Mouse (Mus musculus) forebrain, postnatal 0 days (tissue): ENCODE measurements around the gene Best2. TPM values are rescaled to one million over a fixed set of nuclear protein-coding genes. Genes with fewer than 3 reads are reported as not detected.
A peak's percentile ranks its signal among the peaks of the same experiment; 100 is the strongest.

ENCODE experiments used
- ATAC-seq: fragments of 200-750 bp; cut with Nextera tagmentation; 2 replicates; pipeline ENCODE4 v1.8.0; 2017; ENCODE audit warnings: mild to moderate bottlenecking, moderate library complexity
- DNase-seq: peaks from one replicate; pipeline ENCODE4 v3.0.0-alpha.2; 2015
- H3K27ac ChIP-seq: fragments of 300-500 bp; sonication (generic); 2 replicates; pipeline ENCODE4 v1.5.1; 2014; ENCODE audit warnings: low read depth, mild to moderate bottlenecking, antibody characterized with exemption, low read length, moderate library complexity, mixed read lengths
- H3K27me3 ChIP-seq: fragments of 300-500 bp; sonication (generic); 2 replicates; pipeline ENCODE4 v1.6.1; 2014; ENCODE audit warnings: mild to moderate bottlenecking, low read length, mixed read lengths; ENCODE audit not compliant: insufficient read depth
- H3K36me3 ChIP-seq: fragments of 300-500 bp; sonication (generic); 2 replicates; pipeline ENCODE4 v1.6.1; 2014; ENCODE audit warnings: mild to moderate bottlenecking, moderate library complexity; ENCODE audit not compliant: insufficient read depth
- H3K4me1 ChIP-seq: fragments of 300-500 bp; sonication (generic); 2 replicates; pipeline ENCODE4 v1.6.1; 2014; ENCODE audit warnings: antibody characterized with exemption; ENCODE audit not compliant: insufficient read depth
- H3K4me2 ChIP-seq: fragments of 300-500 bp; sonication (generic); 2 replicates; pipeline ENCODE4 v1.6.1; 2014; ENCODE audit warnings: low read depth, mild to moderate bottlenecking, moderate library complexity
- H3K4me3 ChIP-seq: fragments of 300-500 bp; sonication (generic); 2 replicates; pipeline ENCODE4 v1.5.1; 2014; ENCODE audit warnings: low read depth, low read length, mixed read lengths
- H3K9ac ChIP-seq: fragments of 300-500 bp; sonication (generic); 2 replicates; pipeline ENCODE4 v1.6.1; 2014; ENCODE audit warnings: mild to moderate bottlenecking
- H3K9me3 ChIP-seq: fragments of 300-500 bp; sonication (generic); 2 replicates; pipeline ENCODE4 v1.6.1; 2016; ENCODE audit warnings: low read length
- CTCF ChIP-seq: sonication (generic); IDR thresholded peaks from 2 replicates; pipeline ENCODE4 v1.5.1; 2016; ENCODE audit warnings: antibody characterized with exemption, control low read depth, low read depth
- WGBS: fragments of 180-500 bp; shearing (Covaris S2); extraction: QIAGEN DNeasy Blood & Tissue Kit; methylation state at CpG from one replicate; pipeline ENCODE4 v1.1.7; 2014; 5-methylcytosine and 5-hydroxymethylcytosine counted together
- microRNA-seq, 2 experiments: library from miRNA; unstranded; fragments of <30 nt; microRNA quantifications; one replicate each; pipeline ENCODE4; 2016
- polyA plus RNA-seq: library from polyadenylated mRNA; unstranded; fragments of >200 nt; fragmentation: Nextera tagmentation; extraction: Ambion mirVana; gene quantifications from 2 replicates; pipeline ENCODE4 v1.2.1, GENCODE M21; 2015
- total RNA-seq: library from RNA; depleted of rRNA; stranded (reverse); fragments of >200 nt; gene quantifications from 2 replicates; pipeline ENCODE4 v1.2.3, GENCODE M21; 2014; rRNA removed

Best2 gene
- total and polyA plus RNA-seq, 2 experiments from 2014 or later: 0.15 TPM; not detected in 1

GRCm38 (mm10) chr8:84967532-84968304, 46.6 kb downstream of the Best2 start:
- WGBS: 87% methylated on average over 13 of the region's 13 CpGs
- H3K4me2 ChIP-seq: no peak overlapping the region
- no peak overlapping the region for H3K9ac ChIP-seq
- no peak overlapping the region for H3K27ac ChIP-seq
- no peaks in the 10 kb centered on the region for H3K9me3 ChIP-seq
- TF ChIP-seq CTCF: no peak
- no peak for DNase-seq
- H3K4me1 ChIP-seq: peaks cover 16% of the 10 kb centered on the region
- no peak for ATAC-seq
- H3K27me3 ChIP-seq: no peaks in the 10 kb centered on the region
- H3K36me3 ChIP-seq: peaks cover 17% of the 10 kb centered on the region; the same call in 1 of the 2 replicates
- no peak overlapping the region for H3K4me3 ChIP-seq

GRCm38 (mm10) chr8:84966603-84967002, 47.7 kb downstream of the Best2 start:
- Histone ChIP-seq H3K9me3 (no peaks in the 10 kb centered on the region), H3K27me3 (no peaks in the 10 kb centered on the region), H3K36me3 (peaks cover 8% of the 10 kb centered on the region; the same call in 1 of the 2 replicates), H3K4me1 (peaks cover 16% of the 10 kb centered on the region), H3K9ac (no peak overlapping the region), H3K27ac (no peak overlapping the region), H3K4me2 (no peak overlapping the region), H3K4me3 (no peak overlapping the region)
- no peak for TF ChIP-seq CTCF
- no peak for DNase-seq
- 71% methylated on average over 3 of the region's 3 CpGs for WGBS
- no peak for ATAC-seq

GRCm38 (mm10) chr8:84965731-84966291, 48.5 kb downstream of the Best2 start:
- Histone ChIP-seq H3K27ac (0 out of 2 replicates have a peak overlapping the region, but pooled peaks have one; percentile 29), H3K9me3 (no peaks in the 10 kb centered on the region), H3K27me3 (no peaks in the 10 kb centered on the region), H3K4me3 (peak overlapping the region; percentile 62), H3K4me2 (peak overlapping the region; percentile 93), H3K36me3 (0 out of 2 replicates have a peak, but pooled peaks cover 2% of the 10 kb centered on the region), H3K9ac (peak overlapping the region; percentile 64), H3K4me1 (peaks cover 10% of the 10 kb centered on the region)
- peak; percentile 91 for ATAC-seq
- no peak for TF ChIP-seq CTCF
- WGBS: 1% methylated on average over 41 of the region's 41 CpGs
- peak; percentile 97 for DNase-seq

GRCm38 (mm10) chr8:84963952-84964351, 50.4 kb downstream of the Best2 start:
- ATAC-seq: no peak
- WGBS: 86% methylated on average over 4 of the region's 4 CpGs
- peaks cover 7% of the 10 kb centered on the region; the same call in 1 of the 2 replicates for H3K4me1 ChIP-seq

GRCm38 (mm10) chr8:84959811-84960210, 54.5 kb downstream of the Best2 start:
- 89% methylated on average over 7 of the region's 7 CpGs for WGBS
- ATAC-seq: no peak
- no peaks in the 10 kb centered on the region for H3K9me3 ChIP-seq
- no peak overlapping the region for H3K9ac ChIP-seq
- no peaks in the 10 kb centered on the region for H3K27me3 ChIP-seq
- no peak for TF ChIP-seq CTCF
- H3K36me3 ChIP-seq: peaks cover 24% of the 10 kb centered on the region
- no peak overlapping the region for H3K27ac ChIP-seq
- peaks cover under 1% of the 10 kb centered on the region; the same call in 1 of the 2 replicates for H3K4me1 ChIP-seq
- no peak overlapping the region for H3K4me2 ChIP-seq
- no peak overlapping the region for H3K4me3 ChIP-seq
- no peak for DNase-seq

More at GRCm38 (mm10) chr8:84963952-84964351, 50.4 kb downstream of the Best2 start:
- Histone ChIP-seq H3K9ac (no peak overlapping the region), H3K36me3 (peaks cover 6% of the 10 kb centered on the region; the same call in 1 of the 2 replicates), H3K4me2 (no peak overlapping the region), H3K27me3 (no peaks in the 10 kb centered on the region), H3K4me3 (no peak overlapping the region), H3K27ac (no peak overlapping the region), H3K9me3 (no peaks in the 10 kb centered on the region)
- DNase-seq: no peak
- TF ChIP-seq CTCF: 0 out of 2 replicates have a peak, but pooled peaks have one; percentile 20

Small RNAs within 50 kb of the gene (microRNA-seq; reads per million reads assigned to microRNA genes)
- 2.3 to 3.5 reads per million in 2 experiments for gene Mir7070

Other genes starting within 250 kb of the Best2 start
- gene Nfix, start 214.2 kb downstream of the Best2 start, total RNA-seq: 111 and 116 TPM in 2 replicates
- gene Nfix, start 214.2 kb downstream of the Best2 start, polyA plus RNA-seq: 347 and 376 TPM in 2 replicates
- gene Dand5, start 191.7 kb downstream of the Best2 start, total RNA-seq: 4.7 and 6.9 TPM in 2 replicates
- gene Dand5, start 191.7 kb downstream of the Best2 start, polyA plus RNA-seq: 8.2 and 10.0 TPM in 2 replicates
- gene Gadd45gip1, start 183.0 kb downstream of the Best2 start, total RNA-seq: 24.7 and 28.7 TPM in 2 replicates
- 36.7 and 40.8 TPM in 2 replicates for gene Gadd45gip1, start 183.0 kb downstream of the Best2 start, polyA plus RNA-seq
- 32.2 and 55.3 TPM in 2 replicates for gene Rad23a, start 173.9 kb downstream of the Best2 start, total RNA-seq
- 63.5 and 77.4 TPM in 2 replicates for gene Rad23a, start 173.9 kb downstream of the Best2 start, polyA plus RNA-seq
- gene Calr, start 167.6 kb downstream of the Best2 start, total RNA-seq: 470 and 505 TPM in 2 replicates
- 354 and 405 TPM in 2 replicates for gene Calr, start 167.6 kb downstream of the Best2 start, polyA plus RNA-seq
- 77.1 and 91.2 TPM in 2 replicates for gene Farsa, start 157.5 kb downstream of the Best2 start, total RNA-seq
- 100 and 103 TPM in 2 replicates for gene Farsa, start 157.5 kb downstream of the Best2 start, polyA plus RNA-seq
- gene Syce2, start 142.4 kb downstream of the Best2 start, total RNA-seq: 27.5 and 32.2 TPM in 2 replicates
- gene Syce2, start 142.4 kb downstream of the Best2 start, polyA plus RNA-seq: 77.9 and 78.2 TPM in 2 replicates
- 28.9 and 31.5 TPM in 2 replicates for gene Gcdh, start 120.6 kb downstream of the Best2 start, total RNA-seq
- 21.3 and 27.5 TPM in 2 replicates for gene Gcdh, start 120.6 kb downstream of the Best2 start, polyA plus RNA-seq
- gene Klf1, start 112.6 kb downstream of the Best2 start, total RNA-seq: 0.46 TPM in 1 of 2 replicates, not detected in the other
- gene Klf1, start 112.6 kb downstream of the Best2 start, polyA plus RNA-seq: 0.50 and 0.77 TPM in 2 replicates
- gene Dnase2a, start 106.0 kb downstream of the Best2 start, total RNA-seq: 3.6 and 3.7 TPM in 2 replicates
- 6.3 and 7.1 TPM in 2 replicates for gene Dnase2a, start 106.0 kb downstream of the Best2 start, polyA plus RNA-seq
- 39.7 and 57.7 TPM in 2 replicates for gene Mast1, start 77.2 kb downstream of the Best2 start, total RNA-seq
- gene Mast1, start 77.2 kb downstream of the Best2 start, polyA plus RNA-seq: 44.2 and 63.8 TPM in 2 replicates
- 4.8 and 10.4 TPM in 2 replicates for gene Rtbdn, start 67.5 kb downstream of the Best2 start, total RNA-seq
- gene Rtbdn, start 67.5 kb downstream of the Best2 start, polyA plus RNA-seq: 1.7 and 3.5 TPM in 2 replicates
- not detected in 2 replicates for gene Gm49661, start 45.1 kb downstream of the Best2 start, total RNA-seq
- not detected in 2 replicates for gene Gm49661, start 45.1 kb downstream of the Best2 start, polyA plus RNA-seq
- 814 and 983 TPM in 2 replicates for gene Prdx2, start 44.9 kb downstream of the Best2 start, total RNA-seq
- gene Prdx2, start 44.9 kb downstream of the Best2 start, polyA plus RNA-seq: 974 and 1,110 TPM in 2 replicates
- 39.8 and 42.7 TPM in 2 replicates for gene Rnaseh2a, start 44.8 kb downstream of the Best2 start, total RNA-seq
- gene Rnaseh2a, start 44.8 kb downstream of the Best2 start, polyA plus RNA-seq: 52.2 and 56.3 TPM in 2 replicates
- gene Junb, start 35.8 kb downstream of the Best2 start, total RNA-seq: 21.9 and 22.2 TPM in 2 replicates
- 10.1 and 15.9 TPM in 2 replicates for gene Junb, start 35.8 kb downstream of the Best2 start, polyA plus RNA-seq
- 30.3 and 32.5 TPM in 2 replicates for gene Hook2, start 23.9 kb downstream of the Best2 start, total RNA-seq
- gene Hook2, start 23.9 kb downstream of the Best2 start, polyA plus RNA-seq: 22.6 and 28.7 TPM in 2 replicates
- 136 and 160 TPM in 2 replicates for gene Asna1, start 10.8 kb upstream of the Best2 start, total RNA-seq
- 153 and 180 TPM in 2 replicates for gene Asna1, start 10.8 kb upstream of the Best2 start, polyA plus RNA-seq
- gene Trir, start 12.3 kb upstream of the Best2 start, total RNA-seq: 338 and 447 TPM in 2 replicates
- 161 and 178 TPM in 2 replicates for gene Trir, start 12.3 kb upstream of the Best2 start, polyA plus RNA-seq
- gene Tnpo2, start 22.4 kb upstream of the Best2 start, total RNA-seq: 129 and 155 TPM in 2 replicates
- gene Tnpo2, start 22.4 kb upstream of the Best2 start, polyA plus RNA-seq: 40.4 and 52.3 TPM in 2 replicates
- 106 and 115 TPM in 2 replicates for gene Fbxw9, start 45.5 kb upstream of the Best2 start, total RNA-seq
- 79.8 and 87.4 TPM in 2 replicates for gene Fbxw9, start 45.5 kb upstream of the Best2 start, polyA plus RNA-seq
- not detected in 2 replicates for gene Gm5741, start 53.5 kb upstream of the Best2 start, total RNA-seq
- 0.74 and 3.0 TPM in 2 replicates for gene Gm5741, start 53.5 kb upstream of the Best2 start, polyA plus RNA-seq
- 63.1 and 74.3 TPM in 2 replicates for gene Dhps, start 57.2 kb upstream of the Best2 start, total RNA-seq
- gene Dhps, start 57.2 kb upstream of the Best2 start, polyA plus RNA-seq: 104 and 118 TPM in 2 replicates
- 80.8 and 105 TPM in 2 replicates for gene Wdr83os, start 66.2 kb upstream of the Best2 start, total RNA-seq
- gene Wdr83os, start 66.2 kb upstream of the Best2 start, polyA plus RNA-seq: 171 and 182 TPM in 2 replicates
- 22.1 and 22.5 TPM in 2 replicates for gene Wdr83, start 66.8 kb upstream of the Best2 start, total RNA-seq
- gene Wdr83, start 66.8 kb upstream of the Best2 start, polyA plus RNA-seq: 35.3 and 37.2 TPM in 2 replicates
- gene Man2b1, start 68.7 kb upstream of the Best2 start, total RNA-seq: 24.9 and 28.8 TPM in 2 replicates
- gene Man2b1, start 68.7 kb upstream of the Best2 start, polyA plus RNA-seq: 14.8 and 18.0 TPM in 2 replicates
- gene Zfp791, start 108.6 kb upstream of the Best2 start, total RNA-seq: 2.7 and 3.2 TPM in 2 replicates
- gene Zfp791, start 108.6 kb upstream of the Best2 start, polyA plus RNA-seq: 1.5 and 2.4 TPM in 2 replicates
- gene Cks1brt, start 137.4 kb upstream of the Best2 start, total RNA-seq: not detected in 2 replicates
- gene Cks1brt, start 137.4 kb upstream of the Best2 start, polyA plus RNA-seq: not detected in 2 replicates
- gene Olfr371, start 211.5 kb upstream of the Best2 start, total RNA-seq: not detected in 2 replicates
- gene Olfr371, start 211.5 kb upstream of the Best2 start, polyA plus RNA-seq: not detected in 2 replicates